Mouse (Mus musculus): Measurements from ENCODE around the gene 4930507D05Rik. TPM values are rescaled to one million over a fixed set of nuclear protein-coding genes. Genes with fewer than 3 reads are reported as not detected.
"Not testable (repeated sequence)": the region's sequence is repeated elsewhere in the genome, so short reads cannot be mapped to it uniquely, and the experiment has no call there.

Gene 4930507D05Rik
- under 1 TPM; 0.27 to 0.45 TPM for total RNA-seq (2021)

DNA sequence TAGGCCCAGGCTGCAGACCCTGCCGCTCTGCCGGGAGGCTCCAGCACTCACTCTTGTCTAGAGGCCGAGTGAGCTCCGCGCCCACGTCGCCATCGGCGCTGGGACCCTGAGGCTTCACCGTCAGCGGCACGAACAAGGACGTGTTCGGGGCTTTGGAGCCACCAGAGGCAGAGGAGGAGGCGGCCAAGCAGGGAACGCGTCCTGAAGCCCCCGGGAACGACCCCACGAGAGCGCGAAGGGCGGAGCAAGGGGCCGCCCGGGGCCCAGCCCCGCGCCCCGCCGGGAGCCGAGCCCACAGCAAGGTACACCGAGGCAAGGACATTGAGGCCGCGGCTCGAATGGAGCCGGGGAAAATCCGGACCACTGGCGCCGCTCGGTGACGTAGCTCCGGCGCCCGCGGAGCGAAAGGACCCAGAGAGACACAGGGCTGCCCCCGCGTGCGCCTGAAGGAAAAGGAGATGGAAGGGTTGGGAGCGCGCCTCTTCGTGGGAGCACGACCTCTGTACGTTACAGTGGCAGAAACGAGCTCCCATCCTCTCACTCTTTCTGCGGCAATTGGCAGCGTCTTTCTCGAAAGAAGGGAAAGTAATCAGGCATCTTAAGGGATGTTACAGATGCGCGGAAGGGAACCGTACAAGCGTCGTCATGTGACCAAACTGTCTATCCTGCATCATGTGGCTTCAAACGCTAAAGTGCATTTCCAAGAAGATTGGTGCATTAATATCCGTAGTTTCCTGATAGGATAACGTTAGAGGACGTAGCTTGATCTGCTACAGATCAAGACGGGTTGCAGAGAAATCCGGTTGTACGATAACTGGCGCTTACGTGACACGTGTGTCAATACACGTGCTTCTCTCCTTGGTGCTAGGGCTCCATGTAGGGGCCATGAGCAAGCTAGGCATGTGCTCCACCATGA, at the start of gene 4930507D05Rik, which contains the start of gene Supv3l1:
Gene 4930507D05Rik, plus strand, starts transcription at position 126 of the 916 bp plus-strand sequence.
Gene Supv3l1, minus strand, starts transcription at position 375 of the 916 bp plus-strand sequence.
- peak; percentile 95 to 97 for DNase-seq
- intact Hi-C loops (cut with DNase I), result loop anchor here (5.0 kb wide), 1 partner anchor 38 kb away; the partner anchor contains the start of gene Vps26a

DNA sequence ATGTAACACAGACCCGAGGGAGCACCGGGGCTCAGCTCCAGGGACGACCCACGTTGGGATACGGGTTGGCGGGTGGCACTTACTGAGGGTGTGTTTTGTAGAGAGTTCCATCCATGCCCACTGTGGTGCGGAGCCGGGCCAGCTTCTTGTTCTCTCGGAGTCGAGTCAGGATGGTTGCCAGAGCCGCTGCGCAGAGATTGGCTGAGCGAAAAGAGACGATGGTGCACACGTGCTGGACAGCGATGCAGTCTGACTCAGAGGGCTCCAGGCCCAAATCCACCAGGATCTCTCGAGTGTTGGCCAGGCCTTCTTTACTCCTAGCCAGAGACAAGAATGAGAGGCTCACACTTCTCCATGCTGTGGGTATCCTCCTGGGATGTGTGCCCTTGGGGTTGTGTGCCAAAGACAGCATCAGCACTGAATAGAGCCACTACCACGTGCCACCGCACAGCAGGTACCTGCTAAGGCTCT, 47.6 kb upstream of the 4930507D05Rik start:
- intact Hi-C loops (cut with DNase I), result loop anchor here (10.0 kb wide), 1 partner anchor 57 kb away; no protein-coding TSS in a partner anchor
- DNase-seq, result peak; percentile 52 to 59

DNA sequence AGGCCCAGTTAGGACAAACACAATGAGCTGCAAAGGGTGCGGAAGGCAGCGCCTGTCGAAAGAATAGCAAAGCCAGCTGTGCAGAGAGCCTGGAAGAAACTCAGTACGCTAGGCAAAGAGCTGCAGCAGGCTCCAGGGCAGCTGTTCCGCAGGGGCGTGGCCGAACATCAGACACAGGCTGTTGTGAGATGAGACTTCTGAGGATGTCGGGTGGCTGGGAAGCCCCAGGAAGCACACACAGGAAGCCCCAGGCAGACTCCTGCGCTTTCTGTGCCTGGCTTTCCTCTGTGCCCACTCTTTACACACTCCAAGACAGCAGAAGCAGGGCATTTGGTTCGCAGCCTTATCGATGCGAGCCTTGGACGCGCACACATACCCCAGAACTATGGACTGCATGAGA, 44.4 kb upstream of the 4930507D05Rik start:
- intact Hi-C loops (cut with DNase I), result loop anchor here (10.0 kb wide), 1 partner anchor 60 kb away; no protein-coding TSS in a partner anchor

DNA sequence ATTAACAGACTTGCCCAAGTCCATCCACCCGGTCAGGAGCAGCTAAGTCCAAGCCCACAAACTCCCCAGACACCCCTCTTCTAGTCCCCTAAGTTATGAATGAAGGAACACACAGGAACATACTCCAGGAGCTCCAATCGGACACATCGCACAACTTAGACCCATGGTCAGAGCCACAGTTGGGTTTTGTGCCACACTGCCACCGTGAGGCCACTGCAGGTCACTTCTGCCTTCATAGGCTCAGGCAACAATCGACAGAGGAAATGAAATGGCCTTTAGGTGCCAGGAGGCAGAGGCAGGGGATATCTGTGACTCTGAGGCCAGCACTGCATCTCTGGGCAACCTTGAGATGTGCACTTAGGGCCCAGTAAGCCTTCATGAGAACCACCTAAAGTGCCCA, 38.3 kb upstream of the 4930507D05Rik start:
- intact Hi-C loops (cut with DNase I), result loop anchor here (1.0 to 2.0 kb wide), 2 partner anchors 136 to 224 kb away; no protein-coding TSS in a partner anchor
- peak; percentile 71 to 83 for DNase-seq

More for the DNA sequence above, 44.4 kb upstream of the 4930507D05Rik start:
- DNase-seq, result peak; percentile 70 to 71

DNA sequence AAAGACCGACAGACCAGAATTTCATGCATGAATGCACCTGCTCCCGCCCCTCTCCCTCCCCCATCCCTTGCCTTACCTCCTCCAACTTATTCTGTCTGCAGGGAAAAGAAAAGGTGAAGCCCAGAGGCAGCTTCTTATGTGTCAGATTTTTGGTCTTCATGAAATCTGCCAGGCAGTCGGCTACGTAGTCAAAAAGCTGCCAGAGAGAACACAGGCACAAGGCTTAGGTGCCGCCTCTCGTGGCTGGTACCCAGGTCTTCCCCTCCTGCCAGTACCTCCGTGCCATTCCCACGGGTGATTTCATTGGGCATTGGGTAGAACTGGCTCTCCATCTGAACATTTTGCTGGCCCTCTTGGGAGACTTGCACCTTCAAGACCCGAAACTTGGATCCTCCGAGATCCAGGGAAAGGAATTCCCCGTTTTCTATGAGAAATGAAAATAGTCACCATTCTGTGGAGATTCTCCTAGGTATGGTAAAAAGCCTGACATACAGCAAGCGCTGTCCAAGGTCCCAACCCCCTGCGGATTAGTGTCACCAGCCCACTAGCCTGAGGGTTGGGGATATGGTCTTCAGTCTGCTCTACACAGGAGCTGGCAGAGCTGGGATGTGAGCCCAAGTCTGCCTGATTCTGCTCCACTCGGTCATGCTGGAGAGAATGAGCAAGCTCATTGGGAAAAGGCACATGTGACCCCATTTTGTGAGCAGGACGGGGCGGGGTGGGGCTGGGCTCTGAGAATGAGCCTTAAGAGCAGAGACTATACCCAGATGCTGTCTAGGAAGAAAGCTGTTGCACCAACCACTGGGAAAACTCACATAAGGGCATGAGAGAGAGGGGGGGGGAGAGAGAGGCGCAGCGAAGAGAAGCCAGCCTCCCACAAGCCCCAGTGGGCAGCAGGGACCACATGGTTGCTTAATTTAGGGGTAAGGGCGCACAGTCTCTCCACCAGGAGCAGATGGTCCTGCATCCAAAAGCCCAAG, 37.6 kb upstream of the 4930507D05Rik start:
- intact Hi-C loops (cut with DNase I), result loop anchor here (1.0 to 2.0 kb wide), 2 partner anchors 136 to 225 kb away; no protein-coding TSS in a partner anchor
- no peak for DNase-seq

DNA sequence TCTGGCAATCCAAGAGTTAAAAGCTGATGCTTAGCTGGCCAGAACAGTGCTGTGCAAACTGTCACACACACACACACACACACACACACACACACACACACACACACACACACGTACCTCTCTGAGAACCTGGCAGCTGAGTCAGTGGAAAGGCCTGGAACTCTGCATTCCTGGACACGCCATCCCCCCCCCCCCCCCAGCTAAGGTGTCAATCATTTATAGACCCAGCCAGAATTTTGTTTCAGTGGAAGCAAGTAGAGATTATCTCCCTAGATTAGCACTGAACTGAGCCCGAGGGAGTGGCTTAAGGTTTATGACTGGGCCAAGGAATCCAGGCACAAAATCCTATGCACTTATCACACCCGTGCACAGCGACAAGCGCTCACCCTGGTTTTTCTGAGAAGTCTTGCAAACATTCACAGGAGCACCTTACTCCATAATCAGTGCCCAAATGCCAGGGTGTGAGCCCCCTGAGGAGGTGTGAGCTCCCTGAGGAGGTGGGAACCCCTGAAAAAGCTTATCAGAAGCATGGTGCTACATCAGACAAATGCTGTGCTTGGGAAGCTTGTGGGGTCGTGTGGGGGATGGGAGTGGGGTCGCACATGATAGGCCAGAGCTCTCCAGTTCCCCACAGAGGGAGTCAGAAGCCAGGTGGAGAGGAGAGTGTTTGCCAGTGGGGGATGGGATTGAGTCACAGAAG, 36.2 kb upstream of the 4930507D05Rik start:
- intact Hi-C loops (cut with DNase I), result no loop called here
- no peak for DNase-seq

DNA sequence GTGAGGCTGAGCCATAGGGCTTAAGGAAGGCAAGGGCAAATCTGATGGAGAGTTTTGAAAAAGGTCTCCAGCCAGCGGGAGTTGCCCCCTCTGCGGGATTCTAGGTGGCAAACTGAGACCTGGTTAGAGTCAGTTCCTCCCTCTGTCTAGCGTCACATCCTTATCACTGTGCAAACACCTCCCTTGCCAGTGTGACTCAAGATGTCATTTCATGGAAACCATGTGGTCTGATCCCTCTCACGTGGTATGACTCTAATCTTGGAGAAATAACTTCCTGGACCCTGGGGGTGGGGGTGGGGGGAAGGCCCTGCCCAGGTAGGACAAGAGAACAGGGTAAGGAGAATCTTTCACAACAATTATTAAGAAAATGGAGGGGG, 35.7 kb upstream of the 4930507D05Rik start:
- no peak for DNase-seq
- intact Hi-C loops (cut with DNase I), result no loop called here

DNA sequence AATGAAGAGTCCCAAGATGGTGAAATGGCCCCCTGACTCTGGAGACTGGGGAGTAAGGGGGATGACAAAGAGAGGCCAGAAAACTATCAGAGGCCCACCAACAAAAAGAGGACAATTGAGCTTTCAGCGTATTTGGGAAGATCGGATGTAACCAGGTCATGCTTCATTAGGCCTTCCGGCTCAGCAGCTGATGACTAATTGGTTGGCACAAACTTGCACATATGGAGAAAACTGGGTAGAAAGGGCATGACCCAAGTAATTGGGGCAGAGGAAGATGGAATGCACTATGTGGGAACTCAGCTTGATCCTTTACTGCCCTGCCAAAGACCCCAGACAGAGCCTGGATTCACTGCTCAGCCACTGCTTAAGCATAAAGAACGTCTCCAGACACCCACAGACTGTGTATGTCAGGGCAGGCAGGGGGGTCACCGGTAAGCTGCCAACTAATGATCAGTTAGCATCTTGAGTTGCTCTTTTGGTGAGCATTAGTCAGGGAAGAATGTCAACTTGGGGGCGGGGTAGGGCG, 30.4 kb upstream of the 4930507D05Rik start:
- no peak for DNase-seq
- intact Hi-C loops (cut with DNase I), result no loop called here

DNA sequence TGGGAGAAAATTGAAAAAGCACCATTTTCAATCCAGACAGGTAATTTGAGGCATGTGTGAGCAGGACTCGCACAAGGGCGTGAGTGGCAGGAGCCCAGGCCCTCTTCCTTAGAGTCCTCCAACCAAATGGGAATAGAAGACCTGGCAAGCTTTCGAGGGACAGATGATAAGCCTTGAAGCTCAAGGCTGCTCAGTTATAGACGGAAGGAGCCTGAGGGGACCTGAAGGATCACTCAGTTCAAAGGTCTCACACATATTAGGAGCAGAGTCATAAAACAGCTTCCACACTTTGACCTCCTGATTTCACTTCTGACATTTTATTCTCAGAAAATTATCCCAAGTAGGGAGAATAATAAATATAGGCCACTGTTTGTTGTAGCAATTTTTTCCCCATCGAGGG, 29.9 kb upstream of the 4930507D05Rik start:
- intact Hi-C loops (cut with DNase I), result no loop called here
- no peak for DNase-seq

DNA sequence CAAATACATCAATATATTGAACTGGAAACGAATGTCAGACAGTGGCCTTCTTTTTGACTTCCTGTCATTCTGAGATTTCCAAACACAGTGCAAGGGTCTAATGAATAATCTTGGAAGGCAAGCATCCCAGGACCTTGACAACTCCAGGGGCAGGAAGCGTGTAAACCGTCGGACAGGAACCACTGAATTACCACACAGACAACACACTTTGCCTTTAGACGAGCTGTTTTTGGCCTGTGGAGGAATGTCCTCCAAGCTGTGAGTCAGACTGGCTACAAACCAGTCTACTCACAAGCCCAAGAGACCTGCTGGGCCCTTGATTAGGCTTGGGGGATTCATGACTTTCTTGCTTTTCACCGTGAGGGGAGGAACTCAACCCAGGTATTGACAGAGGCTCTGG, 28.9 kb upstream of the 4930507D05Rik start:
- intact Hi-C loops (cut with DNase I), result no loop called here
- no peak for DNase-seq

DNA sequence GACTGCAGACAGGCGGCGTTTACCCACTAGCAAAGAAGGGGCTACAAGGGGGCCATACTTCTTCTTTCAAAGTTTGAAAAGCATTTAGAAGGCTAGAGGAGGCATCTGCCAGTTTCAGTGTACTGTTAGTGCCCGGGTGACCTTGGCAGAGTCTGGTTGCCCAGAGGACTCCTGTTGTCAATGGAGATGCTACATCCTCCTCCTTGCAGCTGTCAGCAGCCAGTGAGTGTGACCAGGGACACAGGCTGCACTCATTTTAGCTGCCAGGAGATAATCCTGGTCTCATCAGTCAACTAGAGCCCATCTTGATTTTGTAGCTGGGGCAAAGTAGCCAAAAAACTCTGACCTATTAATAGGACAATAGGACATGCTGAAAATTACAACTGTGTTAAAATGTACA, 28.2 kb upstream of the 4930507D05Rik start:
- intact Hi-C loops (cut with DNase I), result no loop called here
- DNase-seq, result peak; percentile 15 to 27

DNA sequence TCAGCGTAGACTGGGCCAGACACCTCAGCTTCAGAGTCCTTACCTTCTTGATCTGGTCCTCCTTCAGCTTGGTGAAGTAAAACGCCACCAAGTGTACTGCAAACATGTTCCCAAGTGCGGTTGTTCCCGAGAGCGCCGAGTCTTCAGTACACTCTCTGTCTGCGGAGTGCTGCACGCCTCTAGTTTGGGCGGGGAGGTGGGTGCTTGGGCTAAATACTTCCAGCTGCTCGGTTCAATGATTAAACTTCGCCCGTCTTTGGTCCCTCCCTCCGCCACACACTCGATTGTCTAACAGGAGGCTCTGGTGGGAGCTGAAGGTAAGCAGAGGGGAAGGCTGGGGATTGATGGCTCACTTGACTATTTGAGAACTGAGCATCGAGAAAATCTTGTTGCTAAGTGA, 27.0 kb upstream of the 4930507D05Rik start, which contains the start of gene Hkdc1:
Gene Hkdc1, minus strand, starts transcription at position 237 of the 400 bp plus-strand sequence.
- no peak for DNase-seq
- intact Hi-C loops (cut with DNase I), result no loop called here

DNA sequence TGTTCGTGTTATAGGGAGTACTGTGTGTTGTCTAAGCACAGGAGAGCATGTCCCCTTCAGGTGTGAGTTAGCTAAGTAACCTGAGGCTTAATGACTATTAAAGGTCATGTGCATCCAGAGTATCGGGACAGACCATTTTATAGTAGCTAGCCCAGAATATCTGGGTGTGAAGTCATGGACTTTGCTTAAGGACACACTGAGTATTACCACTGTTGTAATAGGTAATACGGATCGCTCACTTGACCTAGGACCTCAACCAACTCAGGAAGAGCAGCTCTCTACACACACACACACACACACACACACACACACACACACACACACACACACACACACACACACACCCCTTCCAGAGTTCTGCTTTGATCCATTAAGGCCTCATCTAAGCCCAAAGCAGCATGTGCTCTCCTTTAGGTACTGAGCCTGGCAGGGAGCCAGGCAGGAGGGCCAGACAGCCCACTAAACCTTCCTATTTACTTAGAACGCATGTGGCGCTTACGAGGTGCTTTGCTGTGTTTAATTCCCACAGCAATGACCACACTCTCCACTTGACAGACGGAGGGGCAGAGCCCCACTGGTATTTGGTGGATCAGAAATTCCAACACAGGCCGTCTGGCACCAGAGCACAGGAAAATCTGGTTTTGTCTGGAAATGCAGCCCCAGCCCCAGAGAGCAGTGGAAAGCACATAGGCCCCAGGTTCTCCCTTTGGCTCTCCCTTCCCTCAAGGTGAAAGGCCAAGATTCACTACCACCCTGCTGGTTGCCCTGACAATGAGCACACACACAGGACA, 24.0 kb upstream of the 4930507D05Rik start:
- intact Hi-C loops (cut with DNase I), result no loop called here
- DNase-seq, result no peak

DNA sequence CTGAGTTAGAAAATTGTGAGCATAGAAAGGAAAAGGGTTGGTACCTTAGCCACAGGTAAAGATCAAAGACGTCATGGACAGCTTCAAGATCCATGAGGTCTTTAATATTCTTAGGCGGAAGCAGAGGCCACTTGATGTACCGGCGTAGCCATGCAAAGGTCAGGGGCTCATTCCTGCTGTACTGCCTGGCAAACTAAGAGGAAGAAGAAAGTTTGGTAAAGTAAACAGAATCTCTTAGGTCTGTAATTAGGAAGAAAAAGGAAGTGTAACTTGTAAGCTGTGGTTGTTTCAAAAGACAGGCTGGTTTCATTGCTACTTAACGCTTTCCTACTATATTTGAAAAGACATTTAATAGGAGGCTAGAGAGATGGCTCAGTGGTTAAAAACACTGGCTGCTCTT, 18.9 kb upstream of the 4930507D05Rik start:
- intact Hi-C loops (cut with DNase I), result no loop called here
- DNase-seq, result no peak

DNA sequence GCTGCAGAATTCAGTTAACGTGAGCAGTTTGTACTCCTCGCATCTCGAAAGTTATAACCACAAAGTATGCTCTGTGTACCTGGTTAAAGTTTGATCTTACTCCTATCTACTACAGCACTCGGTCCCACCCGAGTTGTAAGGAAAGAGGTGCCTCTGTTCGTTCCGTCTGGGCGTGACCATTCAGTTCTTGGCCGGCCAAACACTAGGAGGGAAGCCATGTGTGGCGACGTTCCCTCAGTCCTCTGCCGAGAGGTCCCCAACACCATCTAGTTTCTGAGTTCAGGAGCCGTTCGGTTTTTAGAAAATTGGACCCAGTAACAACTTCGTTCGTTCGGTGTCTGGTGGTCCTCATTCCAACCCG, 971 bp downstream of the 4930507D05Rik start:
- intact Hi-C loops (cut with DNase I), result no loop called here
- DNase-seq, result no peak

DNA sequence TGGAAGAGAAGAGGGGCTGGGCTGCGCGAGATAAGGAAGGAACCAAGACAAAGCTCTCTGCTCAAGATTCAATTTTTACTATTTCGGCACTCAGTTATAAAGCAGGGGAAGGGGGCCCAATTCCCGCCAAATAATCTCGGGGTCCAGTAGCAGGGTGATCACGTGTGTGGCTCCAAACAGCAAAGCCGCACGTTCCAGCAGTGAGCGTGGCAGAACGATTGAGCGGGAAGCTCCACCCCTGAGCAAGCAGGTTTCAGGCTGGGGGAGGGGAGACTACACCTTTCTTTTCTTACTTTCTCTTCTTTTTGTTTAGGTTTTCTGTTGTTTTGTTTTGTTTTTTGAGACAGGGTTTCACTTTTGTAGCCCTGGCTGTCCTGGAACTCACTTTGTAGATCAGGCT, 2.7 kb downstream of the 4930507D05Rik start:
- intact Hi-C loops (cut with DNase I); DNase-seq: not testable (repeated sequence)

DNA sequence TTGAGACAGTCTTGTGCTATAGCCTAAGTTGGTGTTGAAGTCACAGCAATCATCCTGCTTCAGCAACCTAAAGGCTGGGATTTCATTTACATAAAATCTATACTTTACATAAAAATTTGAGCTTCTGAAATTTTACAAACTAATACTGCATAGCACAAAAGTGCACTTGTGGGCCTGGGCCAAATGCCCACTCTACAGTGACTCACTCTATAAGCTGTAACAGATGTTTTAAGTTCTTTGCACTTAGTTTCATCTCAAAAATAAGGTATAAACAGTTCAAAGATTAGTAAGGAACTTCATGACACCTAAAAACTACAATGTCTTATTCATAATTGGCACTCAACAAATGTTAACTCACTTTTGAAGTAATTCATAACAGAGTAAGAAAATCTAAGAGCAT, 12.0 kb downstream of the 4930507D05Rik start:
- intact Hi-C loops (cut with DNase I), result no loop called here

DNA sequence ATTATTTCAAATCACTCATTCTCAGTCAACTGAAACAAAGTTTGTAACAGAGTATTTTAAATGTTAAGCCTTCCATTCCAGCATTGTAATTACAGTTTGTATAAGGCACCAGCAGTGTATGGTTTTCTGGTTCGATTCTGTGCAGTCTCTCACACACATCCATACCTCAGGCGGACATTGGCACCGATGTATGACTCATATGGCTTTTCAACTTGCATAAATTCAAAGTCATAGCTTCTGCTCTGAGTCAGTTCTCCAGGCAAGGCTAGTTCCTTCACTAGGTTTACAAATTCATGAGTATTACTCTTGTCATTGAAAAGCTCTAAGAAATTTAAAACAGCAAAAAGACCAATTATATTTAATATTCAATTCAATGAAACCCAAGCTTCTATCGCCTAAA, 20.4 kb downstream of the 4930507D05Rik start:
- intact Hi-C loops (cut with DNase I), result no loop called here
- DNase-seq, result no peak

More for the DNA sequence above, 12.0 kb downstream of the 4930507D05Rik start:
- no peak for DNase-seq

DNA sequence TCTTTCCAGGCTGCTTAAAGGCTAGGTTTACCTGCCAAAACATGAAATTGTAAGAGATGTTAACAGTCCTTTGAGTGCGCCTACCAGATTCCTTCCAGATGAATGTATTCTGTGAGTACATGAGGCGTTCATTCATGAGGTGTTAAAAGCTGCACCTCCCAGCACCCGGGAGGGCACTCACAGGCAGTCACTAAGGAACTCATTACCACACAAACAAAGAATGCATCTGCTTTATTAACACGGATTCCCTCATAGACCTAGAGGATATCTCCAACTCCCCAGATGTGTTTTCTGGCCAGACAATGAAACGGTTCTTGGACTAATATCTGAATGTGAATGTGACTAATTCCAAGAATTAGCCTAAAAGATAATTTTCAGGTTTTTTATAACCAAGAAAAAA, 21.8 kb downstream of the 4930507D05Rik start:
- DNase-seq, result no peak
- intact Hi-C loops (cut with DNase I), result no loop called here

Data from heart, postnatal 10 days (tissue).